Mouse (Mus musculus) liver, embryonic 14.5 days (tissue): ENCODE measurements around the gene Fam163b.

Source experiments
- CTCF ChIP-seq: IDR thresholded peaks from 2 replicates; pipeline ENCODE4 v1.5.1; 2016; ENCODE audit warnings: antibody characterized with exemption, low read depth, control low read depth
- EP300 ChIP-seq: IDR thresholded peaks from 2 replicates; pipeline ENCODE4 v1.6.1; 2016; ENCODE audit warnings: antibody characterized with exemption, low read depth

GRCm38 (mm10) chr2:27089238-27089637, 53.1 kb downstream of the Fam163b start:
- TF ChIP-seq CTCF (no peak), EP300 (no peak)
